Mouse (Mus musculus) mouse embryonic stem cell (cell line): ENCODE results near the gene Tcta.
"Not testable (repeated sequence)": the region's sequence is repeated elsewhere in the genome, so short reads cannot be mapped to it uniquely, and the experiment has no call there.

Experiments used
- in situ Hi-C, 2 experiments: fragments of 300-500 bp; cut with MboI; formaldehyde crosslinking; loops; 1 replicate in 1 of 2; 3 replicates in 1 of 2; pipeline ENCODE4 v1.14.3; 2019 to 2020; ENCODE audit warnings: low sequenced_read_pairs in 2 of 2, low pct_unique_long_range_greater_than_20kb in 1 of 2, mixed read lengths in 1 of 2; ENCODE audit not compliant: unreplicated experiment in 1 of 2

Gene Tcta

GRCm38 (mm10) chr9:108278697-108279450, 27.1 kb downstream of the Tcta start:
- in situ Hi-C loops: loop anchor here in 1 of 2 experiments (5.0 to 10.0 kb wide), 2 partner anchors 77 to 144 kb away; no protein-coding TSS in a partner anchor

- in situ Hi-C loops: loop anchor here in 1 of 2 experiments (5.0 to 10.0 kb wide), 2 partner anchors 73 to 140 kb away; no protein-coding TSS in a partner anchor
Observed at GRCm38 (mm10) chr9:108275331-108275659, 30.7 kb downstream of the Tcta start.

GRCm38 (mm10) chr9:108274476-108275330, 31.3 kb downstream of the Tcta start:
- in situ Hi-C loops: loop anchor here in 1 of 2 experiments (5.0 to 10.0 kb wide), 2 partner anchors 72 to 140 kb away; no protein-coding TSS in a partner anchor

GRCm38 (mm10) chr9:108273485-108273884, 32.5 kb downstream of the Tcta start:
- in situ Hi-C loops: loop anchor here in 1 of 2 experiments (10.0 kb wide), 1 partner anchor 139 kb away; no protein-coding TSS in a partner anchor

GRCm38 (mm10) chr9:108272691-108273090, 33.3 kb downstream of the Tcta start:
- in situ Hi-C loops: loop anchor here in 1 of 2 experiments (10.0 kb wide), 1 partner anchor 138 kb away; no protein-coding TSS in a partner anchor

GRCm38 (mm10) chr9:108271941-108272340, 34.0 kb downstream of the Tcta start:
- in situ Hi-C loops: loop anchor here in 1 of 2 experiments (10.0 kb wide), 1 partner anchor 137 kb away; no protein-coding TSS in a partner anchor

- in situ Hi-C loops: not testable (repeated sequence)
Observed at GRCm38 (mm10) chr9:108268701-108269100, 37.3 kb downstream of the Tcta start.

GRCm38 (mm10) chr9:108267691-108268090, 38.3 kb downstream of the Tcta start:
- in situ Hi-C loops: no loop called here

GRCm38 (mm10) chr9:108266261-108266935, 39.6 kb downstream of the Tcta start:
- in situ Hi-C loops: no loop called here

- in situ Hi-C loops: no loop called here
Observed at GRCm38 (mm10) chr9:108264191-108264921, 41.6 kb downstream of the Tcta start.

- in situ Hi-C loops: no loop called here
Observed at GRCm38 (mm10) chr9:108263690-108264190, 42.2 kb downstream of the Tcta start, which contains the start of gene Dag1. Gene Dag1 (minus strand): TSS chr9:108263958.

- in situ Hi-C loops: no loop called here
Observed at GRCm38 (mm10) chr9:108263131-108263681, 42.8 kb downstream of the Tcta start.

- in situ Hi-C loops: no loop called here
Observed at GRCm38 (mm10) chr9:108262494-108263049, 43.4 kb downstream of the Tcta start.

- in situ Hi-C loops: no loop called here
Observed at GRCm38 (mm10) chr9:108261865-108262264, 44.1 kb downstream of the Tcta start.

GRCm38 (mm10) chr9:108260526-108260925, 45.4 kb downstream of the Tcta start:
- in situ Hi-C loops: no loop called here
